12 mouse cellular contexts compared by ENCODE assay signal in genomic region chr14:105360530-105360929, GRCm38 (mm10).
DNase-seq lines count a peak whose midpoint lies in the region; ATAC-seq lines count a peak whose summit lies in the region.
"Had no signal": no experiment of that assay in that cellular context is flagged by ENCODE, and none has a peak within 500 bp of the region (broad histone marks: within the 10 kb centered on the region; RNA-seq: fewer than 3 reads in every experiment).

No protein-coding gene starts in this region.

- 0 out of 2 replicates have a peak overlapping the region, but pooled peaks have one; percentile 26 for H3K27ac ChIP-seq in heart, embryonic 12.5 days (ENCODE audit: poor library complexity, severe bottlenecking)
- H3K27ac ChIP-seq: limb, embryonic 12.5 days had no signal

- no peaks in the 10 kb centered on the region for H3K36me3 ChIP-seq in heart, embryonic 12.5 days
- H3K36me3 ChIP-seq: limb, embryonic 12.5 days had no signal

- WGBS in heart, embryonic 12.5 days, result 11% methylated on average over 6 of the region's 6 CpGs

- no peak overlapping the region for H3K9ac ChIP-seq in heart, embryonic 12.5 days
- H3K9ac ChIP-seq: limb, embryonic 12.5 days had no signal

- no peaks in the 10 kb centered on the region for H3K27me3 ChIP-seq in heart, embryonic 12.5 days (replicated peaks)
- H3K27me3 ChIP-seq: limb, embryonic 12.5 days had no signal

- H3K9me3 ChIP-seq in heart, embryonic 12.5 days (replicated peaks), result no peaks in the 10 kb centered on the region
- H3K9me3 ChIP-seq: limb, embryonic 12.5 days had no signal

- no peak overlapping the region for H3K4me2 ChIP-seq in heart, embryonic 12.5 days
- H3K4me2 ChIP-seq: limb, embryonic 12.5 days had no signal

- DNase-seq in lung, adult 18-20 months, result peak; percentile 17 to 20
- no peak for DNase-seq in lung, postnatal 25 days (ENCODE audit: low spot score)
- peak; percentile 61 for DNase-seq in adrenal gland, postnatal 25 days
- peak; percentile 30 for DNase-seq in ovary, postnatal 14 days (ENCODE audit: low spot score)
- DNase-seq in spleen, postnatal 4 days (ENCODE audit: low spot score in 2 of 2), result no peak
- no peak for DNase-seq in T-cell, adult 2 months (ENCODE audit: low spot score)
- DNase-seq: kidney, adult 8-10 months; retina, postnatal 1 day had no signal

- peak; percentile 84; the same call in 1 of the 2 replicates for ATAC-seq in heart, embryonic 12.5 days (ENCODE audit: insufficient number of reproducible peaks, low FRiP score)
- no peak for ATAC-seq in activated CD4-positive, CD25-positive, alpha-beta regulatory T cell, adult 4 months
- ATAC-seq: midbrain, embryonic 16.5 days had no signal

- peaks cover 13% of the 10 kb centered on the region; the same call in 1 of the 2 replicates for H3K4me1 ChIP-seq in heart, embryonic 12.5 days (replicated peaks)
- H3K4me1 ChIP-seq: limb, embryonic 12.5 days had no signal

- no peak overlapping the region for H3K4me3 ChIP-seq in heart, embryonic 12.5 days
- H3K4me3 ChIP-seq: limb, embryonic 12.5 days had no signal

Comparison
In these comparisons a context has a peak if more than half of its experiments do, and no peak if none do; other contexts are left out.
1. DNase-seq: peak in lung, adult 18-20 months (2 of 2), adrenal gland, postnatal 25 days (single experiment) and ovary, postnatal 14 days (single experiment); none in lung, postnatal 25 days (single experiment), spleen, postnatal 4 days (0 of 2) and T-cell, adult 2 months (single experiment).